Mouse (Mus musculus) lung, postnatal 25 days (tissue): ENCODE data around the gene Abt1.
"Not testable (repeated sequence)": the region's sequence is repeated elsewhere in the genome, so short reads cannot be mapped to it uniquely, and the experiment has no call there.

Experiments
- DNase-seq: peaks from one replicate; pipeline ENCODE4 v3.0.0; 2022; ENCODE audit warnings: low spot score

The Abt1 gene

GRCm38 (mm10) chr13:23412630-23413521 lies 10.8 kb downstream of the Abt1 start:
- no peak for DNase-seq

DNA sequence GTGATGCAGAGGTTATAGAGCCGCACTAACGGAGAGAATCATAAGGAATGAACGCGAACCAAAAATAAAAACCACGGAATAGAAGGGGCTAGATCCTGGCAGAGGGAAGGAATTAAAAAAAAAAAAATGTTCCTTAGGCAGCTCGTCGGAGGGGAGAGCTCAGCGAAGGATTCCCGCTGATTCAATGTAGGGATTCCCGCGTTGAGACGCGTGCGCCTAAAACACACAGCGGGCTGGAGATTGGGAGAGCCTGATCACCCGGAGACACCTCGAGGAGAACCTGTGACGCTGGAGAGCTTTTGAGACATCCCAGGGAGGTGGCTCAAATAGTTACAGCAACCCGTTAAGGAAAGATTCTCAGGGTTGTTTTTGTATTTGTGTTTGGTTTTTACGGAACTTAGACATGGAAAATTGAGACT lies 11.4 kb downstream of the Abt1 start:
- DNase-seq: no peak

- no peak for DNase-seq
Observed at GRCm38 (mm10) chr13:23411311-23412210, 12.1 kb downstream of the Abt1 start.

DNA sequence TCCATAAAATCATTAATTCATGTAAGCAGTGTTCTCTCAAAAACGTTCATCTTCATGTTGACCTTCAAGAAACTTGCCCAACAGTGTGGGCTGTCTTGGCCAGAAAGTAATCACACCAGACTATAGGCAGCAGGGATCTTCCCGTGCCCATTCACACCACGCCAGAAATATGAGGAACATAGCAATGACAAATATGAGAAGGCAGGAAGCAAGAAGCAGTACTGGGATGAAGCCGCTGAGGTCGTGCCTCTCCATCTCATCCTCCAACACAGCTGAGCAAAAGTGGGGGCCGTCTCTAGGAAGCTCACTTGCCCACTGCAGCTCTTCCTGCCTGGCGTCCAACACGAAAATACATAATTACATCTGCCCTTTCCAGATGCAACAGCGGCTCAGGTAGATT lies 13.0 kb downstream of the Abt1 start:
- DNase-seq: no peak

DNA sequence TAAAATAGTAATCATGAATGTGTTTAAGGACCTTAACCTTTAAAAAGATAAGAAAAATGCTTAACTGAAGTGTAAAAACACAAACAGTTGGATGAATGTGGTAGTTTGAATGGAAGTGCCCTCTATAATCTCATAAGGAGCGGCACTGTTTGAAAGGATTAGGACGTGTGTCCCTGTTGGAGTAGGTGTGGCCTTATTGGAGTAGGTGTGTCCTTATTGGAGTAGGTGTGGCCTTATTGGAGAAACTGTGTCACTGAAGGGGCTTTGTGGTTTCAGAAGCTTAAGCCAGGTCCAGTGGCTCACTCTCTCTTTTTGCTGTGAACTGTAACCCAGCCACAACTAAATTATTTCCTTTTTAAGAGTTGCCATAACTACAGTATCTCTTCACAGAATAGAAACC lies 21.0 kb downstream of the Abt1 start:
- DNase-seq: no peak

GRCm38 (mm10) chr13:23401683-23402527 lies 21.8 kb downstream of the Abt1 start:
- DNase-seq: peak; percentile 91

- no peak for DNase-seq
Observed at GRCm38 (mm10) chr13:23400771-23401682, 22.6 kb downstream of the Abt1 start.

- not testable (repeated sequence) for DNase-seq
Observed at GRCm38 (mm10) chr13:23396913-23397312, 26.8 kb downstream of the Abt1 start.

- no peak for DNase-seq
Observed at GRCm38 (mm10) chr13:23396246-23396703, 27.4 kb downstream of the Abt1 start.

- no peak for DNase-seq
Observed at GRCm38 (mm10) chr13:23395301-23396245, 28.1 kb downstream of the Abt1 start.

DNA sequence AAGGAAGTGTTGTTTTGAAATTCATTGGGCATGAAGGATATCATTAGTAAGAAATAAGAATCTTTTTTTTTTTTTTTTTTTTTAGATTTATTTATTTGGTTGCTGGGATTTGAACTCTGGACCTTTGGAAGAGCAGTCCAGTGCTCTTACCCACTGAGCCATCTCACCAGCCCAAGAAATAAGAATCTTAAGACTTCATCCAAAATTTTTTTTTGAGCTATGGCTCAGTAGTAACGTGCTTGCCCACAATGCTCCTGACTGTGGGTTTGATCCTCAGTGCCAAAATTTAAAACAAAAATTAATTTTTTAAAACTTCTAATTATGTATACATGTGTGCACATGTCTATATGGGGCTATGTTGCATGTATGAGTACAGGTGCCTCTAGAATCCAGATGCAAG lies 36.1 kb downstream of the Abt1 start:
- no peak for DNase-seq

DNA sequence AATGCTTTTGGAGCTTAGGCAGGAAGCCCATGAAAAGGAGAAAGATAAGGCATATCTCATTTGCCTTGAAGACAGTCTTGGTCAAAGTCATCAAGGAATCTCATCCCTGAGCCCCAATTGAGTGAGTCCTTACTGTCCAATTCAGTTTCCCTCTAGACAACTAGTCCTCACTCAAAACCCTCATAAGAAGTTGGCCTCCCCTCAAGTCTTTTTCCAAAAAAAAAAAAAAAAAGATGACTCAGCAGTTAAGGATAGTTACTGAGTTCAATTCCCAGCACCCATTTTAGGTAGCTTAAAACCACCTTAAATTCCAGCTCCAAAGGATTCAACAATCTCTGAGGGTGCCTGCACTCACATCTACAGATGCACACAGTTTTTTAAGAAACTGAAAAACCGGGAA lies 40.5 kb downstream of the Abt1 start:
- DNase-seq: no peak

DNA sequence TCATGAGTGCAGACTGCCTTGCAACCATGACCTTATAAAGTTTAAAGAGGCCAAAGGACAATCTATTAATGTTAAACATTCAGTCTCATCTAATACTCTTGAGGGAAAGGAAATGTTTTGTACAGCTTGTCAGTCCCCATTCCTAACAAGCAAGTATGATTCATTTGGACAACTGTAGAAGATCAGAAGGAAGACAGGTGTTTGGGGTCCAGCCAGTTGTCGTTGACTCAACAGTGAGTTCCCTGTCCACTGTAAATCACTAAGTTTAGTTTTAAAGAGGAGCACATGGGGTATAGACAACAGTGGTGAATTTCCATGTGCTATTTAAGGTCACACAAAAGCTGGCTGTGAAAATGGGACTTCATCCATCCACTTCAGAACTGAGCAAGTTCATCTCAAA lies 51.2 kb downstream of the Abt1 start:
- DNase-seq: no peak

DNA sequence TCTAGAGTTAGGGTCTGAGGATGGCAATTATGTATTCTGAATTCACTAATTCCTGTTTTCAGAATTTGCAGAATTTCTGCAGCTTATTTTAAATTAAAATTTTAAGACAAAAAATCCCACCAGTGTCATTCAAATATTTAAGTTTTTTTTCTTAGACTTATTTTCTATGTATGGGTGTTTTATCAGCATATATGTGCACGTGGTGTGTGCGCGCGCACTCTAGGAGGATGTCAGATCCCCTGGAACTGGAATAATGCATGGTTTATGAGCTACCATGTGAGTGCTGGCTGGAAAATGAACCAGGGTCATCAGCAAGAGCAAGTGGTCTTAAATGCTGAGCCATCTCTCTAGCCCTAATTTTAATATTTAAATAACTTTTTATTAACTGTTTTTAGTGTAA lies 53.6 kb downstream of the Abt1 start:
- no peak for DNase-seq

DNA sequence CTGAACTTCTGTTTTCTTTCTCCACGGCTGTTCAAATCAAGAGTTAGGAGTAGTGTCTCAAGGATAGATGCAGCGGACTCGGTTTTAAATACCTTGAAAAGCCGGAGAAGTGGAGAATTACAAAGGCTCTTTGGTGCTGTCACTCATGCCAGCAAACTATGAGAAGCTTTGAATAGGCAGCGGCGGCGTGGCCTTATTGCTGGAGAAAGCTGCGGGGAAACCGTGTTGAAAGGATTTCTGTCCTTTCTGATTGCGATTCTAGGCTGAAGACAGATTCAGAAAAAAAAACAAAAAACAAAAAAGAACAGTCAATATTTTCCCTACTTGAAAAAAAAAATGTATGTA lies 54.3 kb downstream of the Abt1 start:
- no peak for DNase-seq

GRCm38 (mm10) chr13:23368583-23369420 lies 54.9 kb downstream of the Abt1 start, which contains the start of gene Zfp322a:
Zfp322a (minus strand) TSS chr13:23369208.
- DNase-seq: peak; percentile 98
